Mouse (Mus musculus): ENCODE measurements around the gene Pecam1. TPM values are rescaled to one million over a fixed set of nuclear protein-coding genes. Genes with fewer than 3 reads are reported as not detected.
"Not testable (repeated sequence)": the region's sequence is repeated elsewhere in the genome, so short reads cannot be mapped to it uniquely, and the experiment has no call there.

Pecam1 gene
- polyA plus RNA-seq, 1 experiment from 2014 or later = 52.0 TPM

GRCm38 (mm10) chr11:106785043-106785442 lies 34.6 kb upstream of the Pecam1 start:
- ATAC-seq (replicated peaks; ENCODE audit: insufficient number of reproducible peaks, low FRiP score, low TSS enrichment) = no peak
- H3K4me2 ChIP-seq = no peak overlapping the region
- H3K27me3 ChIP-seq (ENCODE audit: control insufficient read depth, insufficient read depth, low read length) = no peaks in the 10 kb centered on the region
- WGBS (ENCODE audit: insufficient replicate concordance) = 77% methylated on average over 1 of the region's 1 CpGs
- H3K36me3 ChIP-seq (ENCODE audit: control insufficient read depth, insufficient read depth, low read length) = peaks cover 34% of the 10 kb centered on the region
- no peak overlapping the region for H3K4me3 ChIP-seq (ENCODE audit: low read depth, low read length)
- no peak overlapping the region for H3K9ac ChIP-seq (ENCODE audit: low read depth, low read length)
- no peaks in the 10 kb centered on the region for H3K9me3 ChIP-seq (replicated peaks; ENCODE audit: control insufficient read depth, low read length)
- H3K27ac ChIP-seq (ENCODE audit: low read depth, low read length) = no peak overlapping the region
- H3K4me1 ChIP-seq (ENCODE audit: control insufficient read depth, insufficient read depth, low read length) = 0 out of 2 replicates have a peak, but pooled peaks cover 3% of the 10 kb centered on the region

- no peak overlapping the region for H3K4me2 ChIP-seq
- H3K27ac ChIP-seq (ENCODE audit: low read depth, low read length) = no peak overlapping the region
- WGBS (ENCODE audit: insufficient replicate concordance) = 88% methylated on average over 2 of the region's 2 CpGs
- no peak overlapping the region for H3K4me3 ChIP-seq (ENCODE audit: low read depth, low read length)
- no peak overlapping the region for H3K9ac ChIP-seq (ENCODE audit: low read depth, low read length)
- ATAC-seq (replicated peaks; ENCODE audit: insufficient number of reproducible peaks, low FRiP score, low TSS enrichment) = no peak
- H3K27me3 ChIP-seq (ENCODE audit: control insufficient read depth, insufficient read depth, low read length) = no peaks in the 10 kb centered on the region
- peaks cover 34% of the 10 kb centered on the region for H3K36me3 ChIP-seq (ENCODE audit: control insufficient read depth, insufficient read depth, low read length)
- H3K4me1 ChIP-seq (ENCODE audit: control insufficient read depth, insufficient read depth, low read length) = 0 out of 2 replicates have a peak, but pooled peaks cover 3% of the 10 kb centered on the region
- no peaks in the 10 kb centered on the region for H3K9me3 ChIP-seq (replicated peaks; ENCODE audit: control insufficient read depth, low read length)
Measured at GRCm38 (mm10) chr11:106784476-106784875, 34.0 kb upstream of the Pecam1 start.

- Histone ChIP-seq H3K9ac (ENCODE audit: low read depth, low read length) (no peak overlapping the region), H3K4me2 (no peak overlapping the region), H3K9me3 (replicated peaks; ENCODE audit: control insufficient read depth, low read length) (no peaks in the 10 kb centered on the region), H3K36me3 (ENCODE audit: control insufficient read depth, insufficient read depth, low read length) (peaks cover 34% of the 10 kb centered on the region), H3K27ac (ENCODE audit: low read depth, low read length) (no peak overlapping the region), H3K4me3 (ENCODE audit: low read depth, low read length) (no peak overlapping the region), H3K4me1 (ENCODE audit: control insufficient read depth, insufficient read depth, low read length) (0 out of 2 replicates have a peak, but pooled peaks cover 3% of the 10 kb centered on the region), H3K27me3 (ENCODE audit: control insufficient read depth, insufficient read depth, low read length) (no peaks in the 10 kb centered on the region)
- ATAC-seq (replicated peaks; ENCODE audit: insufficient number of reproducible peaks, low FRiP score, low TSS enrichment) = no peak
- 83% methylated on average over 9 of the region's 9 CpGs for WGBS (ENCODE audit: insufficient replicate concordance)
Measured at GRCm38 (mm10) chr11:106782841-106783764, 32.7 kb upstream of the Pecam1 start.

GRCm38 (mm10) chr11:106782271-106782670 lies 31.8 kb upstream of the Pecam1 start:
- H3K4me2 ChIP-seq; H3K27ac ChIP-seq (ENCODE audit: low read depth, low read length); H3K4me3 ChIP-seq (ENCODE audit: low read depth, low read length); H3K27me3 ChIP-seq (ENCODE audit: control insufficient read depth, insufficient read depth, low read length); H3K9me3 ChIP-seq (replicated peaks; ENCODE audit: control insufficient read depth, low read length); H3K9ac ChIP-seq (ENCODE audit: low read depth, low read length); H3K4me1 ChIP-seq (ENCODE audit: control insufficient read depth, insufficient read depth, low read length); ATAC-seq (replicated peaks; ENCODE audit: insufficient number of reproducible peaks, low FRiP score, low TSS enrichment): not testable (repeated sequence)
- peaks cover 34% of the 10 kb centered on the region for H3K36me3 ChIP-seq (ENCODE audit: control insufficient read depth, insufficient read depth, low read length)
- 86% methylated on average over 7 of the region's 7 CpGs for WGBS (ENCODE audit: insufficient replicate concordance)

- peaks cover 30% of the 10 kb centered on the region for H3K36me3 ChIP-seq (ENCODE audit: control insufficient read depth, insufficient read depth, low read length)
- no peaks in the 10 kb centered on the region for H3K27me3 ChIP-seq (ENCODE audit: control insufficient read depth, insufficient read depth, low read length)
- WGBS (ENCODE audit: insufficient replicate concordance) = 80% methylated on average over 6 of the region's 6 CpGs
- H3K9me3 ChIP-seq (replicated peaks; ENCODE audit: control insufficient read depth, low read length) = no peaks in the 10 kb centered on the region
- 0 out of 2 replicates have a peak overlapping the region, but pooled peaks have one; percentile 1 for H3K4me2 ChIP-seq
- no peak for ATAC-seq (replicated peaks; ENCODE audit: insufficient number of reproducible peaks, low FRiP score, low TSS enrichment)
- H3K9ac ChIP-seq (ENCODE audit: low read depth, low read length) = no peak overlapping the region
- H3K27ac ChIP-seq (ENCODE audit: low read depth, low read length) = no peak overlapping the region; the same call in 1 of the 2 replicates
- H3K4me3 ChIP-seq (ENCODE audit: low read depth, low read length) = no peak overlapping the region; the same call in 1 of the 2 replicates
- H3K4me1 ChIP-seq (ENCODE audit: control insufficient read depth, insufficient read depth, low read length) = 0 out of 2 replicates have a peak, but pooled peaks cover 3% of the 10 kb centered on the region
Measured at GRCm38 (mm10) chr11:106780590-106781220, 30.3 kb upstream of the Pecam1 start.

- Histone ChIP-seq H3K36me3 (ENCODE audit: control insufficient read depth, insufficient read depth, low read length) (peaks cover 30% of the 10 kb centered on the region), H3K4me2 (peak overlapping the region; percentile 91), H3K4me1 (ENCODE audit: control insufficient read depth, insufficient read depth, low read length) (0 out of 2 replicates have a peak, but pooled peaks cover 3% of the 10 kb centered on the region), H3K27me3 (ENCODE audit: control insufficient read depth, insufficient read depth, low read length) (no peaks in the 10 kb centered on the region), H3K9ac (ENCODE audit: low read depth, low read length) (peak overlapping the region; percentile 50; the same call in 1 of the 2 replicates), H3K9me3 (replicated peaks; ENCODE audit: control insufficient read depth, low read length) (no peaks in the 10 kb centered on the region), H3K4me3 (ENCODE audit: low read depth, low read length) (peak overlapping the region; percentile 78; the same call in 1 of the 2 replicates), H3K27ac (ENCODE audit: low read depth, low read length) (peak overlapping the region; percentile 97)
- peak; percentile 17; the same call in 1 of the 2 replicates for ATAC-seq (replicated peaks; ENCODE audit: insufficient number of reproducible peaks, low FRiP score, low TSS enrichment)
- 65% methylated on average over 4 of the region's 4 CpGs for WGBS (ENCODE audit: insufficient replicate concordance)
Measured at GRCm38 (mm10) chr11:106780089-106780425, 29.6 kb upstream of the Pecam1 start.

- peak within 1 kb of the TSS; percentile 95 for H3K9ac ChIP-seq (ENCODE audit: low read depth, low read length)
- H3K36me3 ChIP-seq (ENCODE audit: control insufficient read depth, insufficient read depth, low read length) = peaks cover 27% of the 10 kb centered on the region
- peak within 1 kb of the TSS; percentile 97 for H3K27ac ChIP-seq (ENCODE audit: low read depth, low read length)
- peak; percentile 96 for ATAC-seq (replicated peaks; ENCODE audit: insufficient number of reproducible peaks, low FRiP score, low TSS enrichment)
- H3K27me3 ChIP-seq (ENCODE audit: control insufficient read depth, insufficient read depth, low read length) = no peaks in the 10 kb centered on the region
- peak within 1 kb of the TSS; percentile 78 for H3K4me3 ChIP-seq (ENCODE audit: low read depth, low read length)
- WGBS (ENCODE audit: insufficient replicate concordance) = 2% methylated on average over 30 of the region's 30 CpGs
- H3K9me3 ChIP-seq (replicated peaks; ENCODE audit: control insufficient read depth, low read length) = no peaks in the 10 kb centered on the region
- H3K4me2 ChIP-seq = peak within 1 kb of the TSS; percentile 91
- H3K4me1 ChIP-seq (ENCODE audit: control insufficient read depth, insufficient read depth, low read length) = 0 out of 2 replicates have a peak, but pooled peaks cover 3% of the 10 kb centered on the region
Measured at GRCm38 (mm10) chr11:106779388-106780088, 29.1 kb upstream of the Pecam1 start, which contains the start of gene Polg2. Gene Polg2, minus strand, starts transcription at chr11:106779537.
